ENCODE assay signal across 24 mouse cellular contexts in the genomic region with DNA sequence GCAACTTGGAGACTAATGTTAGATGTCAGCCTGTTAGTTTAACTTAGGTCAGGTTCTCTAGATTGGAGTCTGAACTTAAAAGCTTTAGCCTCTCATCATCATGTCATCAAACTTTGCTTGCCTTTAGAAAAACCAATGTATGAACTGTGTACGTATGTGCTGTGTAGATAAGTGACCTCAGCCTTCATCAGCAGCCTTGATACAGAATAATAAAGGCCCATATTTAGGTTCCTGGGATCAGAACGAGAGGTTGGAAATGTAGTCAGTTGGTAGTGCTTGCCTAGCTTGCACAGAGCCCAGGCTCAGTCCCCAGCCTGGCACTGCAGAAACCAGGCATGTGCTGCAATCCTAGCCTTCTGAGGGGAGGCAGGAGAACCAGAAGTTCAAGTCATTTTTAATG.
"Had no signal": no experiment of that assay in that cellular context is flagged by ENCODE, and none has a peak within 500 bp of the region (broad histone marks: within the 10 kb centered on the region; RNA-seq: fewer than 3 reads in every experiment).

No protein-coding gene starts in this region.

- H3K27me3 ChIP-seq: heart, embryonic 13.5 days; heart, embryonic 15.5 days; hindbrain, embryonic 12.5 days; intestine, embryonic 15.5 days; limb, embryonic 13.5 days had no signal

- H3K36me3 ChIP-seq: heart, embryonic 13.5 days; heart, embryonic 15.5 days; hindbrain, embryonic 10.5 days; hindbrain, embryonic 12.5 days; intestine, embryonic 15.5 days; limb, embryonic 13.5 days; limb, embryonic 15.5 days had no signal

- H3K4me2 ChIP-seq: heart, embryonic 11.5 days; heart, embryonic 13.5 days; heart, embryonic 15.5 days; hindbrain, embryonic 12.5 days; hindbrain, embryonic 14.5 days; intestine, embryonic 15.5 days; limb, embryonic 13.5 days; limb, embryonic 15.5 days had no signal

- H3K9me3 ChIP-seq: heart, embryonic 13.5 days; heart, embryonic 15.5 days; hindbrain, embryonic 10.5 days; hindbrain, embryonic 12.5 days; intestine, embryonic 15.5 days; limb, embryonic 13.5 days; limb, embryonic 15.5 days had no signal

- H3K9ac ChIP-seq: heart, embryonic 13.5 days; heart, embryonic 15.5 days; hindbrain, embryonic 12.5 days; hindbrain, embryonic 14.5 days; intestine, embryonic 15.5 days; limb, embryonic 13.5 days; limb, embryonic 15.5 days had no signal

- DNase-seq: gastrocnemius, postnatal 10 days; gastrocnemius, postnatal 25 days; heart, adult 2 months; heart, postnatal 4 days; kidney, adult 18-20 months; kidney, adult 8-10 months; kidney, postnatal 10 days; kidney, postnatal 25 days; kidney, postnatal 4 days; left cerebral cortex, postnatal 4 days had no signal

- ATAC-seq: forebrain, embryonic 16.5 days; hindbrain, embryonic 16.5 days; inflammation-experienced regulatory T-cells, adult 6 months; intestine, embryonic 15.5 days; intestine, postnatal 0 days had no signal

- H3K4me1 ChIP-seq: heart, embryonic 13.5 days; heart, embryonic 15.5 days; hindbrain, embryonic 12.5 days; intestine, embryonic 15.5 days; limb, embryonic 13.5 days; limb, embryonic 15.5 days had no signal

- H3K27ac ChIP-seq: heart, adult 2 months; heart, embryonic 13.5 days; heart, embryonic 15.5 days; hindbrain, embryonic 10.5 days; hindbrain, embryonic 12.5 days; hindbrain, embryonic 14.5 days; intestine, embryonic 15.5 days; layer of hippocampus, adult 2 months; limb, embryonic 13.5 days; limb, embryonic 15.5 days had no signal

- H3K4me3 ChIP-seq: heart, adult 2 months; heart, embryonic 13.5 days; heart, embryonic 15.5 days; hindbrain, embryonic 10.5 days; hindbrain, embryonic 12.5 days; intestine, embryonic 15.5 days; layer of hippocampus, adult 2 months; limb, embryonic 13.5 days; limb, embryonic 15.5 days had no signal
